Mouse (Mus musculus) midbrain, postnatal 0 days (tissue): ENCODE results near the gene Galnt14. TPM values are rescaled to one million over a fixed set of nuclear protein-coding genes. Genes with fewer than 3 reads are reported as not detected.

Experiments
- ATAC-seq: fragments of 200-750 bp; cut with Nextera tagmentation; 2 replicates; pipeline ENCODE4 v1.8.0; 2017; ENCODE audit warnings: moderate number of reproducible peaks, mild to moderate bottlenecking, moderate TSS enrichment, moderate library complexity; ENCODE audit not compliant: low FRiP score
- DNase-seq: peaks from one replicate; pipeline ENCODE4 v3.0.0-alpha.2; 2015; ENCODE audit warnings: low spot score
- H3K27ac ChIP-seq: fragments of 300-500 bp; sonication (generic); 2 replicates; pipeline ENCODE4 v1.5.1; 2014; ENCODE audit warnings: low read depth, mild to moderate bottlenecking, low read length, mixed read lengths
- H3K27me3 ChIP-seq: fragments of 300-500 bp; sonication (generic); 2 replicates; pipeline ENCODE4 v1.6.1; 2014; ENCODE audit warnings: low read length, control low read depth, mixed read lengths; ENCODE audit not compliant: insufficient read depth
- H3K36me3 ChIP-seq: fragments of 300-500 bp; sonication (generic); 2 replicates; pipeline ENCODE4 v1.6.1; 2014; ENCODE audit warnings: low read length, control low read depth, mixed read lengths; ENCODE audit not compliant: insufficient read depth
- H3K4me1 ChIP-seq: fragments of 300-500 bp; sonication (generic); 2 replicates; pipeline ENCODE4 v1.6.1; 2014; ENCODE audit warnings: mild to moderate bottlenecking, control low read depth, antibody characterized with exemption, low read length, mixed read lengths; ENCODE audit not compliant: insufficient read depth
- H3K4me2 ChIP-seq: fragments of 300-500 bp; sonication (generic); 2 replicates; pipeline ENCODE4 v1.6.1; 2014; ENCODE audit warnings: low read depth, mild to moderate bottlenecking, low read length, mixed read lengths; ENCODE audit not compliant: poor library complexity, severe bottlenecking
- H3K4me3 ChIP-seq: fragments of 300-500 bp; sonication (generic); 2 replicates; pipeline ENCODE4 v1.5.1; 2014; ENCODE audit warnings: low read depth, mild to moderate bottlenecking, low read length, moderate library complexity
- H3K9ac ChIP-seq: fragments of 300-500 bp; sonication (generic); replicated peaks from 2 replicates; pipeline ENCODE4 v1.6.1; 2014; ENCODE audit warnings: mild to moderate bottlenecking, low read length, moderate library complexity, mixed read lengths; ENCODE audit not compliant: poor library complexity, severe bottlenecking
- H3K9me3 ChIP-seq: fragments of 300-500 bp; sonication (generic); 2 replicates; pipeline ENCODE4 v1.6.1; 2016; ENCODE audit warnings: low read length, control low read depth
- CTCF ChIP-seq: IDR thresholded peaks from 2 replicates; pipeline ENCODE4 v1.5.1; 2016; ENCODE audit warnings: antibody characterized with exemption, mild to moderate bottlenecking
- WGBS: fragments of 180-500 bp; shearing (Covaris S2); extraction: QIAGEN DNeasy Blood & Tissue Kit; methylation state at CpG from one replicate; pipeline ENCODE4 v1.1.7; 2014; 5-methylcytosine and 5-hydroxymethylcytosine counted together
- polyA plus RNA-seq: library from polyadenylated mRNA; unstranded; fragments of >200 nt; fragmentation: Nextera tagmentation; extraction: Ambion mirVana; gene quantifications from 2 replicates; pipeline ENCODE4 v1.2.1, GENCODE M21; 2015
- total RNA-seq: library from RNA; depleted of rRNA; stranded (reverse); fragments of >200 nt; gene quantifications from 2 replicates; pipeline ENCODE4 v1.2.3, GENCODE M21; 2014; rRNA removed

The Galnt14 gene
- total RNA-seq (18.9 and 27.8 TPM in 2 replicates), polyA plus RNA-seq (22.0 and 22.8 TPM in 2 replicates)

- Histone ChIP-seq H3K9me3 (no peaks in the 10 kb centered on the region), H3K9ac (peak within 1 kb of the TSS; percentile 69), H3K27ac (peak within 1 kb of the TSS; percentile 77), H3K27me3 (0 out of 2 replicates have a peak, but pooled peaks cover 3% of the 10 kb centered on the region), H3K4me1 (peaks cover 4% of the 10 kb centered on the region; the same call in 1 of the 2 replicates), H3K36me3 (no peaks in the 10 kb centered on the region), H3K4me2 (peak within 1 kb of the TSS; percentile 87), H3K4me3 (peak within 1 kb of the TSS; percentile 66)
- WGBS, result under 1% methylated on average over 61 of the region's 75 CpGs
- DNase-seq, result peak; percentile 59
- ATAC-seq, result peak; percentile 84
- TF ChIP-seq CTCF, result peak; percentile 70
Measured at GRCm38 (mm10) chr17:73710042-73710911, at the start of gene Galnt14. Gene Galnt14, minus strand, starts transcription at chr17:73710453.

DNA sequence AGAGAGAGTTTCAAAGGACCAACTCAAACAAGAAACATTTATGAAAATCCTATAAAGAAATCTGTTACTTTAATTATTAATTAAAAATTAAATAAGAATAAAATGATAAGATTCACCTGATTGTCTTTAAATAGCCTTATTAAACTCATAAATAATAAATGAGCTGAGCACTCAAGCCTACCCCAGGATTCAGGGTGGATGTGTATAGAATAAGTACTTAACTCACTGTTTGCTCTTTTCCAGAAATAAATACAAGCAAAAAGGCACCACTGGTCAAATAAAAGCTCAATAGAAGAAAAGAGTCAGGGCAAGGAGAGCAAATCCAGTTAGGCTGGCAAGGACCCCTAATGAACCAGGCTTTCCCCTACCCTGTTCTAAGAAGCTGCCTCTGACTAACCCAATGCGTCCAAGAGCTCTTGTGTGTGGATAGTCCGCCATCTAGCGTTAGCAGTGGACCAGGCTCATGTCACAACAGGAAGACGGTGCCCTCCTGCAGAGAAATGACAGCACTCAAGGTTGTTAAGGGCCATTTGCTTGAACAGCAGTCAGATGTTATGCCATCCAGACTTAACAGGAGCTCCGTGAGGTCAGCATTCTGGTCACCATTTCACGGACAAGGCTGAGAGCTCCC is 33.5 kb upstream of the Galnt14 start:
- Histone ChIP-seq H3K4me1 (no peaks in the 10 kb centered on the region), H3K27ac (no peak overlapping the region), H3K36me3 (no peaks in the 10 kb centered on the region), H3K9ac (no peak overlapping the region), H3K4me3 (no peak overlapping the region), H3K27me3 (no peaks in the 10 kb centered on the region), H3K4me2 (no peak overlapping the region), H3K9me3 (no peaks in the 10 kb centered on the region)
- 4% methylated on average over 6 of the region's 6 CpGs for WGBS
- DNase-seq (peak; percentile 93), ATAC-seq (peak; percentile 87)
- peak; percentile 99 for TF ChIP-seq CTCF

- Histone ChIP-seq H3K4me3 (no peak overlapping the region), H3K4me1 (no peaks in the 10 kb centered on the region), H3K36me3 (no peaks in the 10 kb centered on the region), H3K27me3 (no peaks in the 10 kb centered on the region), H3K27ac (no peak overlapping the region), H3K4me2 (no peak overlapping the region), H3K9ac (no peak overlapping the region), H3K9me3 (no peaks in the 10 kb centered on the region)
- peak; percentile 77 for TF ChIP-seq CTCF
- DNase-seq (peak; percentile 72), ATAC-seq (no peak)
- WGBS, result 59% methylated on average over 8 of the region's 8 CpGs
Measured at GRCm38 (mm10) chr17:73723885-73724682, 13.8 kb upstream of the Galnt14 start.

DNA sequence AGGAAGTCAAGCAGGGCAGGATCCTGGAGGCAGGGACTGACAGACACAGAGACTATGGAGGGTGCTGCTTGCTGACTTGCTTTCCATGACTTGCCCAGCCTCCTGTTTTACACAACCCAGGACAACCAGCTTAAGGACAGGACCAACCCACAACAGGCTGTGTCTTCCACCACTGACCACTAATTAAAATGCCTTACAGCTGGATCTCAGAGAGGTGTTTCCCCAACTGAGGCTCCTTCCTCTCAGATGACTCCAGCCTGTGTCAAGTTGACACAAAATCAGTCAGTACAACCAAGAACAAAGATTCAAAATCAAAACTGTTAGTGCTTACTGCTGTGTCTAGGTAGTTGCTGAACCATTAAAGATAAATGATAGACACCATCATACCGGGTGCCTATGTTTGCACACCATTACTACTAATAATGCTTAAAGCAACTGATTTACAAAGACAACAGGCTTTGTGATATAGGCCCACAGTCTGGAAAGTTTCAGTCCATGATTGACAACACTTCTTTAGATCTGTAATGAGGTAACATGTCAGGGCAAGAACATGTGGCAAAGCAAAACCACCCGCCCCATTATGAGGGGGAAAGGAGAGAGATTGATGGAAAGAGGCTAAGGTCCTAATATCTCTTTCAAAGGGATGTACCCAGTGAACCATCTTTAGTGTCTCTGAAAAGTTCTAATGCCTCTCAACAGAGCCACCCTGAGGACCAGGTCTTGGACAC is 8.9 kb upstream of the Galnt14 start:
- Histone ChIP-seq H3K4me2 (no peak overlapping the region), H3K36me3 (no peaks in the 10 kb centered on the region), H3K4me3 (no peak overlapping the region), H3K27ac (no peak overlapping the region), H3K4me1 (no peaks in the 10 kb centered on the region), H3K9ac (no peak overlapping the region), H3K27me3 (no peaks in the 10 kb centered on the region), H3K9me3 (no peaks in the 10 kb centered on the region)
- ATAC-seq (no peak), DNase-seq (no peak)
- 88% methylated on average over 2 of the region's 2 CpGs for WGBS
- no peak for TF ChIP-seq CTCF

- H3K9ac ChIP-seq, result no peak overlapping the region
- H3K4me2 ChIP-seq, result no peak overlapping the region
- H3K4me1 ChIP-seq, result peaks cover 4% of the 10 kb centered on the region; the same call in 1 of the 2 replicates
- H3K9me3 ChIP-seq, result no peaks in the 10 kb centered on the region
- DNase-seq, result no peak
- H3K27me3 ChIP-seq, result 0 out of 2 replicates have a peak, but pooled peaks cover 3% of the 10 kb centered on the region
- TF ChIP-seq CTCF, result no peak
- 43% methylated on average over 3 of the region's 3 CpGs for WGBS
- ATAC-seq, result no peak
- no peaks in the 10 kb centered on the region for H3K36me3 ChIP-seq
- H3K4me3 ChIP-seq, result no peak overlapping the region
- no peak overlapping the region for H3K27ac ChIP-seq
Measured at GRCm38 (mm10) chr17:73716684-73717083, 6.4 kb upstream of the Galnt14 start.
